Mouse (Mus musculus): ENCODE measurements around the gene Bpifc. TPM values are rescaled to one million over a fixed set of nuclear protein-coding genes. Genes with fewer than 3 reads are reported as not detected.

Gene Bpifc
- polyA plus RNA-seq (2014; fragmentation: Nextera tagmentation; extraction: Ambion mirVana): 0.05 TPM in 1 of 2 replicates, not detected in the other

- H3K9me3 ChIP-seq (ENCODE audit: control insufficient read depth, low read length): no peaks in the 10 kb centered on the region
- H3K4me1 ChIP-seq (ENCODE audit: control insufficient read depth, insufficient read depth, low read length): no peaks in the 10 kb centered on the region
- 86% methylated on average over 2 of the region's 2 CpGs for WGBS
- no peak within 1 kb of the TSS for H3K4me3 ChIP-seq (ENCODE audit: low read depth, low read length)
- no peaks in the 10 kb centered on the region for H3K27me3 ChIP-seq (ENCODE audit: control insufficient read depth, insufficient read depth, low read length)
- DNase-seq (ENCODE audit: low spot score): no peak
- H3K9ac ChIP-seq (ENCODE audit: low read length): no peak within 1 kb of the TSS
- ATAC-seq (ENCODE audit: insufficient number of reproducible peaks, low FRiP score, low TSS enrichment, low read depth): no peak
- H3K27ac ChIP-seq (replicated peaks; ENCODE audit: low read depth, low read length): no peak within 1 kb of the TSS
- H3K36me3 ChIP-seq (ENCODE audit: control insufficient read depth, insufficient read depth, low read length): no peaks in the 10 kb centered on the region
- no peak within 1 kb of the TSS for H3K4me2 ChIP-seq (ENCODE audit: low read depth, severe bottlenecking)
Measured at GRCm38 (mm10) chr10:86011781-86012180, at the start of gene Bpifc. Gene Bpifc (minus strand): TSS chr10:86011895.

DNA sequence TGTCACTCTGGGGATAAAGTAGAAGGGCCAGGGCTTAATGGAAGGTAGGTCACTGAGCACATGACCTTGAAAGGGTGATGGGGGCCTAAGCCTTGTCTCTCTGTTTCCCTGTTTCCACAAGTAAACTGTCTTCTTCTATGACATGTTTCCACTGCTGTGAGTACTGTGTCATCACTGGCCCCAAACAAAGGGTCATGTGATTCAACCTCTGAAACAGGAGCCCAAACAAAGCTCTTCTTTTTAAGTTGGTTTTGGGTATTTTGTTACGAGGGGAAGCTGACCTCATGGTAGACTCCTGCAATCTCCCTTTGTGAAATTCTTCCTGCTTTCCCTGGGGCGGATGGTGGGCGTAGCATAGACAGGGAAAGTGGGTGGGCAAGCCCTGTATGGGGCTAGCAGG lies 48.6 kb upstream of the Bpifc start:
- no peak for ATAC-seq (ENCODE audit: insufficient number of reproducible peaks, low FRiP score, low TSS enrichment, low read depth)
- WGBS: 81% methylated on average over 3 of the region's 3 CpGs

DNA sequence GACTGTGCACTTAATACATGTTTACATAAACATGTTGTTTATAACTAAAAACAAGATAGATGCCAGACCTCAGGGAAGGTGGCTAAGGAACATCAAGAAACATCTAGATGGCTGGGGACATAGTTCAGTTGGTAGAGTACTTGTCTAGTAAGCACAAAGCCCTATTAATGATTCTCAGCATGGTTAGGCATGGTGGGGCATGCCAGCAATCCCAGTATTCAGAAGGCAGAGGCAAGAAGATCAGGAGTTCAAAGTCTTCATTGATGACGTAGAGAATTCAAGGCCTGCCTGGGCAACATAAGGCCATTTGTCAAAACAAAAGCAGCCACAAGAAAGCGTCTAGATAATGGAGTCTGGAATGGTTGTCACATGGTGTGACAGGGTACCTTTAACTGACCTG lies 46.0 kb upstream of the Bpifc start:
- no peak overlapping the region for H3K27ac ChIP-seq (replicated peaks; ENCODE audit: low read depth, low read length)

More for the DNA sequence above, 48.6 kb upstream of the Bpifc start:
- Histone ChIP-seq H3K4me1 (ENCODE audit: control insufficient read depth, insufficient read depth, low read length) (0 out of 2 replicates have a peak, but pooled peaks cover 5% of the 10 kb centered on the region), H3K4me2 (ENCODE audit: low read depth, severe bottlenecking) (no peak overlapping the region), H3K4me3 (ENCODE audit: low read depth, low read length) (no peak overlapping the region), H3K9me3 (ENCODE audit: control insufficient read depth, low read length) (no peaks in the 10 kb centered on the region), H3K27ac (replicated peaks; ENCODE audit: low read depth, low read length) (no peak overlapping the region), H3K9ac (ENCODE audit: low read length) (no peak overlapping the region), H3K36me3 (ENCODE audit: control insufficient read depth, insufficient read depth, low read length) (no peaks in the 10 kb centered on the region), H3K27me3 (ENCODE audit: control insufficient read depth, insufficient read depth, low read length) (no peaks in the 10 kb centered on the region)
- DNase-seq (ENCODE audit: low spot score): no peak

GRCm38 (mm10) chr10:86057286-86057685 lies 45.6 kb upstream of the Bpifc start:
- Histone ChIP-seq H3K9ac (ENCODE audit: low read length) (no peak overlapping the region), H3K4me3 (ENCODE audit: low read depth, low read length) (no peak overlapping the region), H3K27me3 (ENCODE audit: control insufficient read depth, insufficient read depth, low read length) (no peaks in the 10 kb centered on the region), H3K9me3 (ENCODE audit: control insufficient read depth, low read length) (no peaks in the 10 kb centered on the region), H3K4me1 (ENCODE audit: control insufficient read depth, insufficient read depth, low read length) (0 out of 2 replicates have a peak, but pooled peaks cover 5% of the 10 kb centered on the region), H3K36me3 (ENCODE audit: control insufficient read depth, insufficient read depth, low read length) (no peaks in the 10 kb centered on the region), H3K4me2 (ENCODE audit: low read depth, severe bottlenecking) (no peak overlapping the region), H3K27ac (replicated peaks; ENCODE audit: low read depth, low read length) (no peak overlapping the region)
- DNase-seq (ENCODE audit: low spot score): no peak
- no peak for ATAC-seq (ENCODE audit: insufficient number of reproducible peaks, low FRiP score, low TSS enrichment, low read depth)
- 80% methylated on average over 11 of the region's 11 CpGs for WGBS

More for the DNA sequence above, 46.0 kb upstream of the Bpifc start:
- Histone ChIP-seq H3K4me3 (ENCODE audit: low read depth, low read length) (no peak overlapping the region), H3K9ac (ENCODE audit: low read length) (no peak overlapping the region), H3K9me3 (ENCODE audit: control insufficient read depth, low read length) (no peaks in the 10 kb centered on the region), H3K36me3 (ENCODE audit: control insufficient read depth, insufficient read depth, low read length) (no peaks in the 10 kb centered on the region), H3K4me2 (ENCODE audit: low read depth, severe bottlenecking) (no peak overlapping the region), H3K27me3 (ENCODE audit: control insufficient read depth, insufficient read depth, low read length) (no peaks in the 10 kb centered on the region), H3K4me1 (ENCODE audit: control insufficient read depth, insufficient read depth, low read length) (0 out of 2 replicates have a peak, but pooled peaks cover 5% of the 10 kb centered on the region)
- DNase-seq (ENCODE audit: low spot score): no peak
- ATAC-seq (ENCODE audit: insufficient number of reproducible peaks, low FRiP score, low TSS enrichment, low read depth): no peak
- whole genome bisulfite sequencing: 66% methylated on average over 2 of the region's 2 CpGs

DNA sequence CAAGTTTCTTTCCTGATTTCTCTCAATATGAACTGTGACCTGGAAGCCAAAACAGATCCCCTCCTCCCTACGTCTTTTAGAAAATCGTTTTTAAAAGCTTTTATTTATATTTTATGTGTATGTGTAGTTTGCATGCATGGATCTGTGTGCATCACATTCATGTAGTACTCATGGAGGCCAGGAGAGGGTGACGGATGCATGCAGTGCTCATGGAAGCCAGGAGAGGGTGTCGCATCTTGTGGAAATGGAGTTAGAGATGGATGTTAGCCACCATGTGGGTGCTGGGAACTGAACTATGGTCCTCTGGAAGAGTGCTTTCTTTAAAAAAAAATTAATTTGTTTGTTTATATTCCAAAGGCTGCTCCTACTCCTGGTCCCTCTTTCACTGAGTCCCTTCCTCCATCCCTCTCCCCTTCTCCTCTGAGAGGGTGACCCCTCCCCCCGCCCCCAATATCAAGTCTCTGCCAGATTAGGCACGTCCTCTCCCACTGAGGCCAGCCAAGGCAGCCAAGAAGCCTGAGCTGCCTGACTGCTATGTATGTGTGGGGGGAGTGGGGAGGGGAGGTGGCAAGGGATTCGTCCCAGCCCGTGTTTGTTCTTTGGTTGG lies 44.7 kb upstream of the Bpifc start:
- H3K27me3 ChIP-seq (ENCODE audit: control insufficient read depth, insufficient read depth, low read length): no peaks in the 10 kb centered on the region
- 84% methylated on average over 8 of the region's 8 CpGs for WGBS
- no peak overlapping the region for H3K4me3 ChIP-seq (ENCODE audit: low read depth, low read length)
- 0 out of 2 replicates have a peak, but pooled peaks cover 5% of the 10 kb centered on the region for H3K4me1 ChIP-seq (ENCODE audit: control insufficient read depth, insufficient read depth, low read length)
- no peaks in the 10 kb centered on the region for H3K9me3 ChIP-seq (ENCODE audit: control insufficient read depth, low read length)
- ATAC-seq (ENCODE audit: insufficient number of reproducible peaks, low FRiP score, low TSS enrichment, low read depth) (no peak), DNase-seq (ENCODE audit: low spot score) (no peak)
- no peaks in the 10 kb centered on the region for H3K36me3 ChIP-seq (ENCODE audit: control insufficient read depth, insufficient read depth, low read length)
- no peak overlapping the region for H3K27ac ChIP-seq (replicated peaks; ENCODE audit: low read depth, low read length)
- no peak overlapping the region for H3K4me2 ChIP-seq (ENCODE audit: low read depth, severe bottlenecking)
- no peak overlapping the region for H3K9ac ChIP-seq (ENCODE audit: low read length)

DNA sequence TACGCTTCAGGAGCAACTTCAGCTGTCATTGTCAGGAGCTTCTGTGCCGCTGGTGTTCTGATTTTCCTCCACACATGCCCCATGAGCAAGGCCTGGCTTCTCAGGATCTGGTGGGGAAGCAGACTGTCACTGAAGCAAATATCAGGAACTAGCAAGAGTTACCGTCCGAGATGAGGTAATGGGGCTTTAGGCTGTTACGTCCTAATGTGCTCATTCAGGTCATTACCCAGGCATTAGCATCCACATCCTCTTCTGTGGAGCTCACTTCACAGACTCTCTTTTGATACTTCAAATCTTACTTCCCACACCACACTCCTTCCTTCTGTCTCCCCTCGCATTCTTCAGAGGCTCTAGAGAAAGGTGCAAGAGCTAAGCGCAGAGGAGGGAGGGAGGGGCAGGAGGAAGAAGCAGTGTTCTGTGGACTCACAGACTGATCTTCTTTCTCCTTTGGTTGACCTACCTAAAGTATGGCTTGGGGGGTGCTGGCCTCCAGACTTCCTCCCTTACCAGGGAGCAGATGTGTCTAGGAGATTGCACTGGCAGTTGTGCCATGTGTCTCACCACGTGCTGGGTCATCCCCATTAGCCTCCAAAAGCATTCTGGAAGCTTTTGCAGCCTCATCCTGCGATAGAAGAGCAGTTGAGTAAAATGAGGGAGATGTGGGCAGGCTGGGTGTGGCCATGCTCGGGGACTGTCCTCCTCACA lies 41.3 kb upstream of the Bpifc start:
- no peak for DNase-seq (ENCODE audit: low spot score)
- H3K27ac ChIP-seq (replicated peaks; ENCODE audit: low read depth, low read length): no peak overlapping the region
- 78% methylated on average over 10 of the region's 10 CpGs for WGBS

GRCm38 (mm10) chr10:86050522-86050921 lies 38.8 kb upstream of the Bpifc start:
- Histone ChIP-seq H3K4me2 (ENCODE audit: low read depth, severe bottlenecking) (no peak overlapping the region), H3K9me3 (ENCODE audit: control insufficient read depth, low read length) (no peaks in the 10 kb centered on the region), H3K9ac (ENCODE audit: low read length) (no peak overlapping the region), H3K27ac (replicated peaks; ENCODE audit: low read depth, low read length) (no peak overlapping the region), H3K36me3 (ENCODE audit: control insufficient read depth, insufficient read depth, low read length) (0 out of 2 replicates have a peak, but pooled peaks cover 2% of the 10 kb centered on the region), H3K27me3 (ENCODE audit: control insufficient read depth, insufficient read depth, low read length) (no peaks in the 10 kb centered on the region), H3K4me3 (ENCODE audit: low read depth, low read length) (no peak overlapping the region), H3K4me1 (ENCODE audit: control insufficient read depth, insufficient read depth, low read length) (no peaks in the 10 kb centered on the region)
- WGBS: 40% methylated on average over 2 of the region's 2 CpGs
- ATAC-seq (ENCODE audit: insufficient number of reproducible peaks, low FRiP score, low TSS enrichment, low read depth) (no peak), DNase-seq (ENCODE audit: low spot score) (no peak)

More for the DNA sequence above, 41.3 kb upstream of the Bpifc start:
- Histone ChIP-seq H3K27me3 (ENCODE audit: control insufficient read depth, insufficient read depth, low read length) (no peaks in the 10 kb centered on the region), H3K9me3 (ENCODE audit: control insufficient read depth, low read length) (no peaks in the 10 kb centered on the region), H3K4me3 (ENCODE audit: low read depth, low read length) (no peak overlapping the region), H3K4me2 (ENCODE audit: low read depth, severe bottlenecking) (no peak overlapping the region), H3K36me3 (ENCODE audit: control insufficient read depth, insufficient read depth, low read length) (no peaks in the 10 kb centered on the region), H3K9ac (ENCODE audit: low read length) (no peak overlapping the region), H3K4me1 (ENCODE audit: control insufficient read depth, insufficient read depth, low read length) (no peaks in the 10 kb centered on the region)
- ATAC-seq (ENCODE audit: insufficient number of reproducible peaks, low FRiP score, low TSS enrichment, low read depth): no peak

GRCm38 (mm10) chr10:86047786-86048185 lies 36.1 kb upstream of the Bpifc start:
- Histone ChIP-seq H3K4me1 (ENCODE audit: control insufficient read depth, insufficient read depth, low read length) (no peaks in the 10 kb centered on the region), H3K4me2 (ENCODE audit: low read depth, severe bottlenecking) (no peak overlapping the region), H3K27me3 (ENCODE audit: control insufficient read depth, insufficient read depth, low read length) (no peaks in the 10 kb centered on the region), H3K4me3 (ENCODE audit: low read depth, low read length) (no peak overlapping the region), H3K9ac (ENCODE audit: low read length) (no peak overlapping the region), H3K9me3 (ENCODE audit: control insufficient read depth, low read length) (no peaks in the 10 kb centered on the region), H3K36me3 (ENCODE audit: control insufficient read depth, insufficient read depth, low read length) (0 out of 2 replicates have a peak, but pooled peaks cover 2% of the 10 kb centered on the region), H3K27ac (replicated peaks; ENCODE audit: low read depth, low read length) (no peak overlapping the region)
- ATAC-seq (ENCODE audit: insufficient number of reproducible peaks, low FRiP score, low TSS enrichment, low read depth): no peak
- WGBS: 90% methylated on average over 9 of the region's 9 CpGs
- DNase-seq (ENCODE audit: low spot score): no peak
